Mouse (Mus musculus): ENCODE measurements around the gene Kpna1. TPM values are rescaled to one million over a fixed set of nuclear protein-coding genes. Genes with fewer than 3 reads are reported as not detected.

Kpna1 gene
- total and polyA plus RNA-seq, 3 experiments = 18.7 to 128 (median 112) TPM

DNA sequence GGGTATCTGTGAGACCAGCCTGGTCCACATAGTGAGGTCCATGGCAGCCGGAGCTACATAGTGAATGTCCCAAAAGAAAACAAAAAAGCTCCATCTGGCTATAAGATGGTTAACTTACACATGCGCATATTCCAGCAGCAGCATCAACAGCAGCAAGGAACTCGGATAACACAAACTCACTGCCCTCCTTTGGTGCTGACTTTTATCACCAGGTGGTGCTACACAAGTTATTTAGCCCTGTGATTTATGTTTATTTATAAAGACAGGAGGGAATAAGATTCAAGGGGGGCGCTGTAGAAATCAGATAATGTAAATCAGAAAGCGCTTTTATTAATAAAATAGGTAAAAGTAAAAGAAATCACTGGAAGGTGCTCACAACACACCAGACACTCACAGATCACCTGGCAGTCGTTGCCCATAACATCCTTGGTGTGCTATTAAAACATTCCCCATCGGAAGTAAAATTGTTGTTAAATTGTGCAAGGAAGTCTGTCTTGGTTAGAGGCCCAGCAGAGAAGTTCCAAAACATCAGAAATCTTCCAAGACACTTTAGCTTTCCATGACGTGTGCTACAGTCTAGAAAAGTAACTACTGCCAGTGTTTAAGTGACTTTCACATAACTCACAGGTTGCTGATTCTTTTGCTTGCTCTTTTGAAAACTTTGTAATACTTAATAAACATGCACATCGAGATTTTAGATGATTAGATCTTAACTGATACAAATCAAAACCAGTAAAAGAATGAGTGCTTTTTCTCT, 91.4 kb downstream of the Kpna1 start:
- WGBS = 23% methylated on average over 9 of the region's 9 CpGs
- TF ChIP-seq EP300 (IDR thresholded peaks at IDR 0.05; ENCODE audit: insufficient read depth, low read depth, low read length) (no peak), CTCF (IDR thresholded peaks at IDR 0.05) (peak; percentile 26)
- peaks cover 5% of the 10 kb centered on the region for H3K4me1 ChIP-seq (ENCODE audit: control insufficient read depth, insufficient read depth, low read length)
- peak overlapping the region; percentile 81 for H3K4me3 ChIP-seq
- no peaks in the 10 kb centered on the region for H3K27me3 ChIP-seq (ENCODE audit: control insufficient read depth, insufficient read depth, low read length)
- no peaks in the 10 kb centered on the region for H3K79me2 ChIP-seq (replicated peaks; ENCODE audit: control insufficient read depth, insufficient read depth, low read length)
- no peaks in the 10 kb centered on the region; the same call in 1 of the 2 replicates for H3K36me3 ChIP-seq (ENCODE audit: control insufficient read depth, insufficient read depth, low read length)
- peak overlapping the region; percentile 21; the same call in 1 of the 2 replicates for H3K27ac ChIP-seq
- no peak overlapping the region for H3K9ac ChIP-seq (ENCODE audit: low read depth, low read length)
- intact Hi-C loops (cut with DNase I) = loop anchor here (2.0 to 5.0 kb wide), 2 partner anchors 27 to 133 kb away; partner anchors contain the start of genes Dtx3l and Parp9
- no peak for DNase-seq

DNA sequence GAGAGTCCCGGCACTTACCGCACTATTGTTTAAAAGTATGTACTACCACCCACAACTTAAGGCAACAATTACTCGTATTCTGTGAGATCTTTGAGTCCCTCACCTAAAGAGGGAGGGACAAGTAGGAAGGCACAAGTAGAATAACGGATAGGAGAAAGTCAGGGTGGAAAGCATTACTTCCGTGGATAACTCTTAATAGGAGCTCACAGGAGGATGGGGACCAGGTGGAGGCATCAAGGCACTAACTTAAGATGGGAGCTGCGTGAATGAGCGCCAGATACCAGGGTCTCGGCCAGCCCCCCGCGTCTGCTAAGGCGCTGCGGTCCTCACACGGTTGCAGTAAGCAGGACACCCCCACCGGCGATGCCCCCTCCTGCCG, 92.5 kb downstream of the Kpna1 start:
- Histone ChIP-seq H3K27me3 (ENCODE audit: control insufficient read depth, insufficient read depth, low read length) (no peaks in the 10 kb centered on the region), H3K79me2 (replicated peaks; ENCODE audit: control insufficient read depth, insufficient read depth, low read length) (no peaks in the 10 kb centered on the region), H3K27ac (peak overlapping the region; percentile 99), H3K4me1 (ENCODE audit: control insufficient read depth, insufficient read depth, low read length) (peaks cover 3% of the 10 kb centered on the region), H3K9ac (ENCODE audit: low read depth, low read length) (peak overlapping the region; percentile 96), H3K36me3 (ENCODE audit: control insufficient read depth, insufficient read depth, low read length) (no peaks in the 10 kb centered on the region; the same call in 1 of the 2 replicates), H3K4me3 (peak overlapping the region; percentile 81)
- TF ChIP-seq EP300 (IDR thresholded peaks at IDR 0.05; ENCODE audit: insufficient read depth, low read depth, low read length) = no peak
- no peak for TF ChIP-seq POLR2A (IDR thresholded peaks at IDR 0.05; ENCODE audit: insufficient read depth, low read depth, low read length)
- TF ChIP-seq CTCF (IDR thresholded peaks at IDR 0.05) = no peak
- no peak for DNase-seq
- intact Hi-C loops (cut with DNase I) = loop anchor here (1.0 to 5.0 kb wide), 3 partner anchors 28 to 134 kb away; partner anchors contain the start of genes Dtx3l and Parp9
- WGBS = 0% methylated on average over 16 of the region's 16 CpGs

DNA sequence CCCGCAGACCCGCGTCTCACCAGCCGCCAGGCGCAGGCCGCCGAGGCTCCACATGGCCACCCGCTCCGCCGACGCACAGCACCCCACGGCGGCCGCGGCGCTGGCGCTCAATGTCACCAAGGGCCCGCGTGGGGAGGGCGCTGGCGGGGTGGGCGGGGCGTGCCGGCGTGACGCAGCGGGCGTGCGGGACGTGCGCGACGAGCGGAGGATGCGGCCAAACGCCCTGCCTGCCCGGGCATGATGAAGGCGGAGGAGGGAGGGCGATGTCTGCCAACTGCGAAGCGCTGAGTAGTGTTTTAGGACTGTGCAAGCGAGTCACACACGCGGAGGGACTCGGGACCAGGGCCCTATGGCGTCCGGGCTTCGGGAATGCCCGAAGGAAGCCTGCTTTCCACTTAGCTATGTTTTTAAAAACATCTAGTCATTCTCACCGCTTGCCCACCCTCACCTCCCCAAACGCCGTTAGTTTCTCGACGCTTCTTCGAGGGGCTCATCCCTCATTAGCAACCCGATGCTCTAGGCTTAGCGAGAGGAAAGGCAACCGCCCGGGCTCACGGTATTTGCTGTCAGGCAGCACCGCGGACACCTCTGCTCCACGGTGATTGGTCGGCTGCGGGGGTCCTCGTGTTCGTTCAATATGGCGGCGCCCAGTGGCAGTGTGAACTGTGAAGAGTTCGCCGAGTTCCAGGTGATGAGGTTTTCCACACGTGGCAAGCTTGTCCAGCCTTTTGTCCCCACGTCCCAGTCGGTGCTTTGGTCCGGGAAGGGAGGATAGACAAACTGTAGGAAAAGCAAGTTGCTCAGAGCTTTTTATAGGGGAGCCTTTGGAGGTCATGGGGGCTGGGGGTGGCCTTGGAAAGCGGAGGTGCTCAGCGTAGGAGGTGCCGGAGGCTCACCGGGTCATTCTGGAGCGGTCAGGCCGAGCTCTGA, 93.2 kb downstream of the Kpna1 start, which contains the start of the genes Fam162a and Ccdc58:
Fam162a (minus strand) TSS at position 145 of the 930 bp plus-strand sequence.
Ccdc58 (plus strand) TSS at position 236 of the 930 bp plus-strand sequence.
- Histone ChIP-seq H3K27me3 (ENCODE audit: control insufficient read depth, insufficient read depth, low read length) (no peaks in the 10 kb centered on the region), H3K4me1 (ENCODE audit: control insufficient read depth, insufficient read depth, low read length) (peaks cover 3% of the 10 kb centered on the region), H3K36me3 (ENCODE audit: control insufficient read depth, insufficient read depth, low read length) (no peaks in the 10 kb centered on the region; the same call in 1 of the 2 replicates), H3K27ac (peak within 1 kb of the TSS; percentile 99), H3K9ac (ENCODE audit: low read depth, low read length) (peak within 1 kb of the TSS; percentile 96), H3K4me3 (peak within 1 kb of the TSS; percentile 81), H3K79me2 (replicated peaks; ENCODE audit: control insufficient read depth, insufficient read depth, low read length) (no peaks in the 10 kb centered on the region)
- WGBS = under 1% methylated on average over 81 of the region's 81 CpGs
- peak; percentile 51 for TF ChIP-seq CTCF (IDR thresholded peaks at IDR 0.05)
- peak; percentile 9; the same call in 1 of the 2 replicates for TF ChIP-seq EP300 (IDR thresholded peaks at IDR 0.05; ENCODE audit: insufficient read depth, low read depth, low read length)
- peak; percentile 98 for TF ChIP-seq POLR2A (IDR thresholded peaks at IDR 0.05; ENCODE audit: insufficient read depth, low read depth, low read length)
- intact Hi-C loops (cut with DNase I) = loop anchor here (1.0 to 5.0 kb wide), 3 partner anchors 29 to 134 kb away; partner anchors contain the start of genes Dtx3l and Parp9
- peak; percentile 94 for DNase-seq

DNA sequence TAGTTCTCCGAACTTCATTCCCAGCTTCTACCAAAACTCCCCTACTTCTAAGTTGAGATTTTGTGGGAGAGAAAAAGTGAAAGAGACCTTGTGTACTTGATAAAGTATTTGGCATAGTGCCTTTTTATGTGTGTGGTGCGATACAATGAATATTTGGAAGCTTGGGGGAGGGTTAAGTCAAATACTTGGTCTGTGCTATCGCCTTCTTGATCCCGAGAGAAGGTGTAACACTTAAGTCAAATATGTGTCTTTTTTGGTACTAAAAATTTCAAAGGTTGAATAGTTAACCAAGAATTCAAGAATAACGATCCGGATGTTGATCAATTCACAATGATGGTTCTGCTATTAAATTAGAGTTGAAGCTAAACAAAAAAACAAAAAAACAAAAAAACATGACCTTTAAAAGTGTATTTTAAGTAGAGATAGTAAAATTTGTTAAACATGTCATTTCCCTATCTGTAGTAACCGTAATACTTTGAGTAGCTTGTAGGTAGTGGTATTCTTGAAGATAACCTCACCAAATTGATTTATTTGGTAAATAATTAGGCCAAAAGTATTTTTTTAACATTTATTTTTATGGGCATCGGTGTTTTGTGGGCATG, 94.0 kb downstream of the Kpna1 start:
- H3K9ac ChIP-seq (ENCODE audit: low read depth, low read length) = peak overlapping the region; percentile 29
- no peaks in the 10 kb centered on the region for H3K27me3 ChIP-seq (ENCODE audit: control insufficient read depth, insufficient read depth, low read length)
- peaks cover 3% of the 10 kb centered on the region for H3K4me1 ChIP-seq (ENCODE audit: control insufficient read depth, insufficient read depth, low read length)
- peak overlapping the region; percentile 81 for H3K4me3 ChIP-seq
- H3K36me3 ChIP-seq (ENCODE audit: control insufficient read depth, insufficient read depth, low read length) = no peaks in the 10 kb centered on the region; the same call in 1 of the 2 replicates
- 25% methylated on average over 8 of the region's 8 CpGs for WGBS
- peak overlapping the region; percentile 99 for H3K27ac ChIP-seq
- no peak for TF ChIP-seq CTCF (IDR thresholded peaks at IDR 0.05)
- no peak for TF ChIP-seq EP300 (IDR thresholded peaks at IDR 0.05; ENCODE audit: insufficient read depth, low read depth, low read length)
- TF ChIP-seq POLR2A (IDR thresholded peaks at IDR 0.05; ENCODE audit: insufficient read depth, low read depth, low read length) = no peak
- intact Hi-C loops (cut with DNase I) = loop anchor here (5.0 kb wide), 1 partner anchor 135 kb away; the partner anchor contains the start of genes Dtx3l and Parp9
- no peak for DNase-seq
- H3K79me2 ChIP-seq (replicated peaks; ENCODE audit: control insufficient read depth, insufficient read depth, low read length) = no peaks in the 10 kb centered on the region

DNA sequence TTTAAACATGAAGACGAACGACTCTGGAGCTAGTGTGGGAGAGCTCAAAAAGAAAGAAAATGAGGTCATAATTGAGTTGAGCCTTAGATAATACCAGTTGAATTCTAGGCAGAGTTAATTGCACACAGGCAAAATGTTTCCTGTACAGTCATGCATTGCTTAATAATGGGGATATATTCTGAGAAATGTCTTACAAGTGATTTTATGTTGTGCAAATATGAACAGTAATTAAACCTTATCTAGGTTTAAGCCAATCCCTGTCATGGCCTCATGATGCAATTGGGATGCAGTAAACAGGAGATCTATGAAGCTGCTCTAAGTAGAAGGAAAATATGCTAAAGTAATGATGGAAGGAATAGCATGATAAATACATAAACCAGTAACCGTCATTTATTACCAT, 96.2 kb downstream of the Kpna1 start:
- peaks cover 4% of the 10 kb centered on the region for H3K79me2 ChIP-seq (replicated peaks; ENCODE audit: control insufficient read depth, insufficient read depth, low read length)
- no peak overlapping the region for H3K9ac ChIP-seq (ENCODE audit: low read depth, low read length)
- no peak overlapping the region for H3K27ac ChIP-seq
- WGBS = 85% methylated on average over 3 of the region's 3 CpGs
- H3K4me1 ChIP-seq (ENCODE audit: control insufficient read depth, insufficient read depth, low read length) = no peaks in the 10 kb centered on the region; the same call in 1 of the 2 replicates
- intact Hi-C loops (cut with DNase I) = loop anchor here (5.0 kb wide), 1 partner anchor 137 kb away; the partner anchor contains the start of genes Dtx3l and Parp9
- H3K27me3 ChIP-seq (ENCODE audit: control insufficient read depth, insufficient read depth, low read length) = no peaks in the 10 kb centered on the region
- no peak for TF ChIP-seq EP300 (IDR thresholded peaks at IDR 0.05; ENCODE audit: insufficient read depth, low read depth, low read length)
- TF ChIP-seq CTCF (IDR thresholded peaks at IDR 0.05) = no peak
- TF ChIP-seq POLR2A (IDR thresholded peaks at IDR 0.05; ENCODE audit: insufficient read depth, low read depth, low read length) = no peak
- no peak for DNase-seq
- H3K4me3 ChIP-seq = no peak overlapping the region
- no peaks in the 10 kb centered on the region; the same call in 1 of the 2 replicates for H3K36me3 ChIP-seq (ENCODE audit: control insufficient read depth, insufficient read depth, low read length)
